Mouse (Mus musculus) small intestine, adult 2 months (tissue): Measurements from ENCODE around the gene Wfdc10. TPM values are rescaled to one million over a fixed set of nuclear protein-coding genes. Genes with fewer than 3 reads are reported as not detected.
A peak's percentile ranks its signal among the peaks of the same experiment; 100 is the strongest.

Experiments
- H3K27ac ChIP-seq: fragments of 200-500 bp; 2 replicates; pipeline ENCODE4 v1.5.1; 2012; ENCODE audit warnings: low read depth, low read length, control low read depth, inconsistent platforms; ENCODE audit not compliant: insufficient read depth
- H3K27me3 ChIP-seq: fragments of 200-500 bp; 2 replicates; pipeline ENCODE4 v1.6.1; 2012; ENCODE audit warnings: mild to moderate bottlenecking, moderate library complexity, low read length, inconsistent platforms; ENCODE audit not compliant: control insufficient read depth, insufficient read depth
- H3K36me3 ChIP-seq: fragments of 200-500 bp; 2 replicates; pipeline ENCODE4 v1.6.1; 2012; ENCODE audit warnings: mild to moderate bottlenecking, low read length, control low read depth, inconsistent platforms; ENCODE audit not compliant: control insufficient read depth, insufficient read depth
- H3K4me1 ChIP-seq: fragments of 200-500 bp; 2 replicates; pipeline ENCODE4 v1.6.1; 2012; ENCODE audit warnings: low read length, inconsistent platforms, mixed read lengths; ENCODE audit not compliant: control insufficient read depth, insufficient read depth, insufficient read length
- H3K4me3 ChIP-seq: fragments of 200-500 bp; 2 replicates; pipeline ENCODE4 v1.5.1; 2012; ENCODE audit warnings: low read depth, mild to moderate bottlenecking, control low read depth, inconsistent platforms, low read length, moderate library complexity
- CTCF ChIP-seq: fragments of 200-500 bp; IDR thresholded peaks from 2 replicates; pipeline ENCODE4 v1.5.1; 2012; ENCODE audit warnings: low read depth, mild to moderate bottlenecking, control low read depth, inconsistent platforms, low read length, moderate library complexity, mixed read lengths; ENCODE audit not compliant: insufficient replicate concordance, insufficient read length; ENCODE audit errors: extremely low read depth
- POLR2A ChIP-seq: fragments of 200-500 bp; IDR thresholded peaks from 2 replicates; pipeline ENCODE4 v1.6.1; 2012; ENCODE audit warnings: low read depth, mild to moderate bottlenecking, control low read depth, inconsistent platforms, low read length, moderate library complexity
- WGBS: fragments of 180-500 bp; shearing (Covaris S2); methylation state at CpG from one replicate; pipeline ENCODE4 v1.1.7; 2018; 5-methylcytosine and 5-hydroxymethylcytosine counted together
- polyA plus RNA-seq: library from polyadenylated mRNA; depleted of rRNA; stranded (reverse); fragments of >200 nt; gene quantifications from 2 replicates; pipeline ENCODE4 v1.2.3, GENCODE M21; 2012

Gene Wfdc10
- polyA plus RNA-seq, 1 experiment, result not detected

GRCm38 (mm10) chr2:164641129-164641528, 14.7 kb upstream of the Wfdc10 start:
- Histone ChIP-seq H3K4me1 (peaks cover 4% of the 10 kb centered on the region; the same call in 1 of the 2 replicates), H3K4me3 (no peak overlapping the region), H3K27ac (no peak overlapping the region), H3K27me3 (no peaks in the 10 kb centered on the region), H3K36me3 (no peaks in the 10 kb centered on the region)
- TF ChIP-seq CTCF (no peak), POLR2A (no peak)
- 32% methylated on average over 7 of the region's 7 CpGs for WGBS

GRCm38 (mm10) chr2:164641881-164642673, 13.8 kb upstream of the Wfdc10 start:
- H3K27me3 ChIP-seq, result no peaks in the 10 kb centered on the region
- peaks cover 4% of the 10 kb centered on the region; the same call in 1 of the 2 replicates for H3K4me1 ChIP-seq
- H3K4me3 ChIP-seq, result no peak overlapping the region
- no peak overlapping the region for H3K27ac ChIP-seq
- TF ChIP-seq CTCF, result no peak
- no peak for TF ChIP-seq POLR2A
- WGBS, result 84% methylated on average over 13 of the region's 13 CpGs
- H3K36me3 ChIP-seq, result no peaks in the 10 kb centered on the region

GRCm38 (mm10) chr2:164656483-164656882, 637 bp downstream of the Wfdc10 start, which contains the start of gene Wfdc9:
Wfdc9 (minus strand) TSS chr2:164656583.
- H3K4me3 ChIP-seq, result no peak within 1 kb of the TSS
- no peaks in the 10 kb centered on the region for H3K36me3 ChIP-seq
- WGBS, result 66% methylated on average over 9 of the region's 9 CpGs
- H3K4me1 ChIP-seq, result no peaks in the 10 kb centered on the region
- TF ChIP-seq POLR2A, result no peak
- no peak for TF ChIP-seq CTCF
- no peaks in the 10 kb centered on the region for H3K27me3 ChIP-seq
- no peak within 1 kb of the TSS for H3K27ac ChIP-seq

GRCm38 (mm10) chr2:164664851-164665250, 9.0 kb downstream of the Wfdc10 start:
- WGBS, result 91% methylated on average over 7 of the region's 7 CpGs
- H3K4me1 ChIP-seq, result no peaks in the 10 kb centered on the region

GRCm38 (mm10) chr2:164670261-164670660, 14.4 kb downstream of the Wfdc10 start:
- Histone ChIP-seq H3K4me1 (no peaks in the 10 kb centered on the region), H3K27me3 (no peaks in the 10 kb centered on the region), H3K36me3 (no peaks in the 10 kb centered on the region), H3K27ac (no peak overlapping the region), H3K4me3 (no peak overlapping the region)
- TF ChIP-seq CTCF (no peak), POLR2A (no peak)
- WGBS, result 74% methylated on average over 5 of the region's 5 CpGs

More at GRCm38 (mm10) chr2:164664851-164665250, 9.0 kb downstream of the Wfdc10 start:
- Histone ChIP-seq H3K27ac (no peak overlapping the region), H3K36me3 (no peaks in the 10 kb centered on the region), H3K4me3 (no peak overlapping the region), H3K27me3 (no peaks in the 10 kb centered on the region)
- TF ChIP-seq POLR2A, result no peak
- no peak for TF ChIP-seq CTCF

GRCm38 (mm10) chr2:164670938-164671337, 15.1 kb downstream of the Wfdc10 start:
- Histone ChIP-seq H3K27me3 (no peaks in the 10 kb centered on the region), H3K4me1 (no peaks in the 10 kb centered on the region), H3K36me3 (no peaks in the 10 kb centered on the region), H3K4me3 (no peak overlapping the region), H3K27ac (no peak overlapping the region)
- TF ChIP-seq POLR2A (no peak), CTCF (no peak)
- WGBS, result 0% methylated on average over 1 of the region's 1 CpGs

GRCm38 (mm10) chr2:164673987-164674386, 18.1 kb downstream of the Wfdc10 start, which contains the start of gene Wfdc11:
Wfdc11 (minus strand) TSS chr2:164674087.
- H3K4me1 ChIP-seq, result peaks cover 4% of the 10 kb centered on the region
- H3K4me3 ChIP-seq, result no peak within 1 kb of the TSS
- no peak for TF ChIP-seq CTCF
- TF ChIP-seq POLR2A, result no peak
- H3K36me3 ChIP-seq, result no peaks in the 10 kb centered on the region
- no peaks in the 10 kb centered on the region for H3K27me3 ChIP-seq
- 50% methylated on average over 7 of the region's 7 CpGs for WGBS
- H3K27ac ChIP-seq, result no peak within 1 kb of the TSS

GRCm38 (mm10) chr2:164676103-164676502, 20.3 kb downstream of the Wfdc10 start:
- no peaks in the 10 kb centered on the region for H3K27me3 ChIP-seq
- no peaks in the 10 kb centered on the region for H3K36me3 ChIP-seq
- no peak overlapping the region for H3K4me3 ChIP-seq
- 80% methylated on average over 7 of the region's 7 CpGs for WGBS
- TF ChIP-seq POLR2A (no peak), CTCF (peak; percentile 48; the same call in 1 of the 2 replicates)
- H3K27ac ChIP-seq, result no peak overlapping the region
- H3K4me1 ChIP-seq, result peaks cover 10% of the 10 kb centered on the region
